Mouse (Mus musculus) bone marrow, adult 2 months (tissue): ENCODE results near the gene Hoxa13. TPM values are rescaled to one million over a fixed set of nuclear protein-coding genes. Genes with fewer than 3 reads are reported as not detected.

Experiments used
- H3K27ac ChIP-seq: fragments of 200-500 bp; 2 replicates; pipeline ENCODE4 v1.5.1; 2012; ENCODE audit warnings: low read depth, mild to moderate bottlenecking, control low read depth, inconsistent platforms, low read length; ENCODE audit not compliant: control insufficient read depth, poor library complexity, insufficient read depth
- H3K4me1 ChIP-seq: fragments of 200-500 bp; 2 replicates; pipeline ENCODE4 v1.6.1; 2011; ENCODE audit warnings: low read length; ENCODE audit not compliant: control insufficient read depth, insufficient read depth
- H3K4me3 ChIP-seq: fragments of 200-500 bp; replicated peaks from 2 replicates; pipeline ENCODE3; 2011; ENCODE audit warnings: mild to moderate bottlenecking, low read depth, low read length, control low read depth; ENCODE audit not compliant: control insufficient read depth
- CTCF ChIP-seq: fragments of 200-500 bp; IDR thresholded peaks from 2 replicates; pipeline ENCODE4 v1.5.1; 2011; ENCODE audit warnings: low read length, control low read depth; ENCODE audit not compliant: control insufficient read depth, insufficient read depth
- POLR2A ChIP-seq: fragments of 200-500 bp; IDR thresholded peaks from 2 replicates; pipeline ENCODE4 v1.6.1; 2011; ENCODE audit warnings: low read depth, mild to moderate bottlenecking, control low read depth, low read length, borderline replicate concordance; ENCODE audit not compliant: control insufficient read depth
- WGBS: fragments of 180-500 bp; shearing (Covaris S2); methylation state at CpG from one replicate; pipeline ENCODE4 v1.1.7; 2018; 5-methylcytosine and 5-hydroxymethylcytosine counted together
- polyA plus RNA-seq: library from polyadenylated mRNA; stranded (reverse); fragments of >200 nt; gene quantifications from 2 replicates; pipeline ENCODE4 v1.2.4, GENCODE M21; 2011; ENCODE audit warnings: low replicate concordance; ENCODE audit not compliant: missing spikeins, insufficient read depth, insufficient read length

Gene Hoxa13
- polyA plus RNA-seq, 1 experiment = not detected

GRCm38 (mm10) chr6:52265913-52266665, 5.4 kb upstream of the Hoxa13 start:
- Histone ChIP-seq H3K4me3 (no peak overlapping the region), H3K27ac (no peak overlapping the region), H3K4me1 (no peaks in the 10 kb centered on the region)
- TF ChIP-seq CTCF (no peak), POLR2A (no peak)
- WGBS = 5% methylated on average over 19 of the region's 19 CpGs

GRCm38 (mm10) chr6:52265306-52265912, 4.7 kb upstream of the Hoxa13 start:
- WGBS = 4% methylated on average over 18 of the region's 18 CpGs
- H3K27ac ChIP-seq = no peak overlapping the region
- TF ChIP-seq CTCF (no peak), POLR2A (no peak)
- no peak overlapping the region for H3K4me3 ChIP-seq
- H3K4me1 ChIP-seq = no peaks in the 10 kb centered on the region

- Histone ChIP-seq H3K27ac (no peak overlapping the region), H3K4me1 (no peaks in the 10 kb centered on the region), H3K4me3 (no peak overlapping the region)
- TF ChIP-seq POLR2A = no peak
- WGBS = 16% methylated on average over 5 of the region's 5 CpGs
Measured at GRCm38 (mm10) chr6:52264106-52264790, 3.6 kb upstream of the Hoxa13 start.

GRCm38 (mm10) chr6:52263321-52263585, 2.6 kb upstream of the Hoxa13 start:
- WGBS = 7% methylated on average over 6 of the region's 6 CpGs
- no peak overlapping the region for H3K4me3 ChIP-seq
- no peak overlapping the region for H3K27ac ChIP-seq
- H3K4me1 ChIP-seq = no peaks in the 10 kb centered on the region
- TF ChIP-seq CTCF (no peak), POLR2A (no peak)

GRCm38 (mm10) chr6:52262463-52263320, 2.0 kb upstream of the Hoxa13 start:
- no peak for TF ChIP-seq CTCF
- TF ChIP-seq POLR2A = no peak
- WGBS = 7% methylated on average over 24 of the region's 24 CpGs
- Histone ChIP-seq H3K27ac (no peak overlapping the region), H3K4me1 (no peaks in the 10 kb centered on the region), H3K4me3 (no peak overlapping the region)

GRCm38 (mm10) chr6:52261751-52262462, 1.2 kb upstream of the Hoxa13 start:
- H3K4me3 ChIP-seq = no peak overlapping the region
- H3K4me1 ChIP-seq = no peaks in the 10 kb centered on the region
- TF ChIP-seq CTCF (no peak), POLR2A (no peak)

GRCm38 (mm10) chr6:52259811-52260261, 844 bp downstream of the Hoxa13 start:
- no peak overlapping the region; the same call in 1 of the 2 replicates for H3K27ac ChIP-seq
- TF ChIP-seq CTCF (no peak), POLR2A (no peak)
- 2% methylated on average over 39 of the region's 39 CpGs for WGBS
- no peak overlapping the region for H3K4me3 ChIP-seq
- no peaks in the 10 kb centered on the region for H3K4me1 ChIP-seq

More at GRCm38 (mm10) chr6:52261751-52262462, 1.2 kb upstream of the Hoxa13 start:
- no peak overlapping the region for H3K27ac ChIP-seq
- 5% methylated on average over 9 of the region's 9 CpGs for WGBS
